Mouse (Mus musculus): Measurements from ENCODE around the gene Tspo. TPM values are rescaled to one million over a fixed set of nuclear protein-coding genes. Genes with fewer than 3 reads are reported as not detected.

Gene Tspo
- polyA plus RNA-seq (2012; fragmentation: generic; extraction: Trizol), result 1,000 to 10,000 TPM in 1 of 2 experiments, 100 to 1,000 TPM in 1; 843 to 1,026 TPM

GRCm38 (mm10) chr15:83563327-83563856, at the start of gene Tspo, which contains the start of gene Mcat:
Gene Tspo, plus strand, starts transcription at chr15:83563592.
Gene Mcat, minus strand, starts transcription at chr15:83563787.

GRCm38 (mm10) chr15:83526424-83527091, 36.8 kb upstream of the Tspo start, which contains the start of gene Bik:
Gene Bik, plus strand, starts transcription at chr15:83526862.

GRCm38 (mm10) chr15:83594513-83595363, 31.3 kb downstream of the Tspo start, which contains the start of gene Ttll12:
Gene Ttll12, minus strand, starts transcription at chr15:83595157.

Other genes starting within 250 kb of the Tspo start
- gene Arfgap3, start 213.3 kb upstream of the Tspo start, polyA plus RNA-seq (2012; fragmentation: generic; extraction: Trizol), result 10 to 100 TPM; 22.3 to 61.1 TPM
- 10 to 100 TPM; 11.0 to 77.0 TPM for gene Pacsin2, start 99.0 kb upstream of the Tspo start, polyA plus RNA-seq (2012; fragmentation: generic; extraction: Trizol)
- gene Ttll1, start 52.7 kb upstream of the Tspo start, polyA plus RNA-seq (2012; fragmentation: generic; extraction: Trizol), result 10 to 100 TPM; 13.5 to 38.7 TPM
- under 1 TPM in 1 of 2 experiments, not detected in 1; 0.09 TPM for gene Bik, start 36.7 kb upstream of the Tspo start, polyA plus RNA-seq (2012; fragmentation: generic; extraction: Trizol)
- gene Mcat, start 195 bp downstream of the Tspo start, polyA plus RNA-seq (2012; fragmentation: generic; extraction: Trizol), result 10 to 100 TPM; 44.3 to 46.0 TPM
- gene Ttll12, start 31.6 kb downstream of the Tspo start, polyA plus RNA-seq (2012; fragmentation: generic; extraction: Trizol), result 10 to 100 TPM; 42.3 to 84.9 TPM
- not detected for gene Scube1, start 161.4 kb downstream of the Tspo start, polyA plus RNA-seq (2012; fragmentation: generic; extraction: Trizol)
- gene Mpped1, start 215.9 kb downstream of the Tspo start, polyA plus RNA-seq (2012; fragmentation: generic; extraction: Trizol), result not detected

Data from C3H10T1/2 (cell line).